8 mouse cellular contexts compared by ENCODE assay signal in the genomic region with DNA sequence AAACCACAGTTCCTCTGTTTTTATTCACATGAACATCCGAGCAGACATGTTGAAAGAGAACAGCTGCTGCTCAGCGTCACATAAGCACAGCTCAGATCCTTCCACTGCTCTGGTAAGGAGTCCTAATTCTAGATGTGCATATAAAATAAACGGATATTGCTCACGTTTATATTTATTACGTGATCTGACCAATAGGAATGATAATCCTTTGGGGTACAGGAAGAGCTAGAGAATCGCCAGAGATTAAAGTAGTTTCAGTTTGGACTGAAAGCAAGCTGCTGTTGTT.
DNase-seq lines count a peak whose midpoint lies in the region; ATAC-seq and TF ChIP-seq lines count a peak whose summit lies in the region.

No protein-coding gene starts in this region.

- no peak for TF ChIP-seq CTCF in gastrocnemius, adult 2 months (IDR thresholded peaks at IDR 0.05)
- no peak for TF ChIP-seq CTCF in C2C12 (IDR thresholded peaks at IDR 0.05; ENCODE audit: control insufficient read depth, insufficient read depth, insufficient read length)

- peak; percentile 68; the same call in 1 of the 2 replicates for ATAC-seq in kidney, embryonic 14.5 days (ENCODE audit: low FRiP score, low TSS enrichment)

- peaks cover 16% of the 10 kb centered on the region for H3K4me1 ChIP-seq in kidney, embryonic 14.5 days (ENCODE audit: control insufficient read depth, insufficient read depth, low read length)

- no peak for DNase-seq in gastrocnemius, adult 2 months
- DNase-seq in gastrocnemius, postnatal 10 days = no peak
- DNase-seq in kidney, postnatal 25 days = no peak
- DNase-seq in kidney, postnatal 4 days = peak; percentile 40 to 55
- DNase-seq in frontal cortex, postnatal 25 days (ENCODE audit: low spot score in 2 of 2) = no peak
- DNase-seq in left cerebral cortex, postnatal 4 days = no peak

- no peaks in the 10 kb centered on the region for H3K27me3 ChIP-seq in kidney, embryonic 14.5 days (ENCODE audit: control insufficient read depth, insufficient read depth, low read length)
- no peaks in the 10 kb centered on the region for H3K27me3 ChIP-seq in C2C12 (ENCODE audit: control insufficient read depth, insufficient read depth, insufficient read length)

- H3K4me3 ChIP-seq in gastrocnemius, adult 2 months = peak overlapping the region; percentile 40
- no peak overlapping the region for H3K4me3 ChIP-seq in kidney, embryonic 14.5 days (ENCODE audit: low read length)
- no peak overlapping the region for H3K4me3 ChIP-seq in C2C12 (ENCODE audit: insufficient read depth, poor library complexity, severe bottlenecking)

- WGBS in kidney, embryonic 14.5 days = 52% methylated on average over 6 of the region's 6 CpGs

- H3K79me2 ChIP-seq in C2C12 (ENCODE audit: control insufficient read depth, insufficient read depth) = no peaks in the 10 kb centered on the region

- no peak overlapping the region for H3K4me2 ChIP-seq in kidney, embryonic 14.5 days (replicated peaks; ENCODE audit: low read depth, low read length)

- no peaks in the 10 kb centered on the region for H3K36me3 ChIP-seq in kidney, embryonic 14.5 days (ENCODE audit: control insufficient read depth, insufficient read depth, low read length)
- peaks cover 20% of the 10 kb centered on the region for H3K36me3 ChIP-seq in C2C12 (ENCODE audit: control insufficient read depth, insufficient read depth)

- no peak overlapping the region for H3K9ac ChIP-seq in kidney, embryonic 14.5 days (ENCODE audit: low read depth, low read length)

- no peaks in the 10 kb centered on the region for H3K9me3 ChIP-seq in kidney, embryonic 14.5 days (ENCODE audit: control insufficient read depth, low read length)

- no peak overlapping the region for H3ac ChIP-seq in C2C12 (ENCODE audit: control insufficient read depth, insufficient read length, low read depth)

- H3K27ac ChIP-seq in gastrocnemius, adult 2 months = peak overlapping the region; percentile 62; the same call in 1 of the 2 replicates
- H3K27ac ChIP-seq in kidney, embryonic 14.5 days (ENCODE audit: low read depth, low read length) = peak overlapping the region; percentile 84

- intact Hi-C loops in gastrocnemius, adult 2 months (cut with DNase I) = no loop called here
- intact Hi-C loops in left cerebral cortex, postnatal 4 days (cut with DNase I) = loop anchor here (5.0 kb wide), 1 partner anchor 103 kb away; the partner anchor contains the start of gene Erbin

- H3K79me3 ChIP-seq in C2C12 (ENCODE audit: low read depth) = no peaks in the 10 kb centered on the region

TF ChIP-seq in C2C12, 6 proteins besides CTCF, POLR2A, EP300 and RAD21:
- TF ChIP-seq MAX (IDR thresholded peaks at IDR 0.05) = no peak
- peak; percentile 49 for TF ChIP-seq MYOD1 (IDR thresholded peaks at IDR 0.05; ENCODE audit: control insufficient read depth, insufficient read length, low read depth)
- TF ChIP-seq FOSL1 (IDR thresholded peaks at IDR 0.05; ENCODE audit: insufficient read depth, low read length, poor library complexity, severe bottlenecking) = no peak

Comparison
In these comparisons a context has a peak if more than half of its experiments do, and no peak if none do; other contexts are left out.
1. DNase-seq: peak in kidney, postnatal 4 days (2 of 2); none in gastrocnemius, adult 2 months (single experiment), gastrocnemius, postnatal 10 days (single experiment), kidney, postnatal 25 days (0 of 2), frontal cortex, postnatal 25 days (0 of 2) and left cerebral cortex, postnatal 4 days (single experiment).